Mouse (Mus musculus): ENCODE results near the gene Zbtb39. TPM values are rescaled to one million over a fixed set of nuclear protein-coding genes. Genes with fewer than 3 reads are reported as not detected.

Zbtb39 gene
- polyA plus RNA-seq, 1 experiment from 2014 or later = 6.2 TPM

GRCm38 (mm10) chr10:127739661-127740161 is 373 bp downstream of the Zbtb39 start:
- peak overlapping the region; percentile 84 for H3K27ac ChIP-seq (replicated peaks; ENCODE audit: low read depth, low read length)
- H3K9ac ChIP-seq (replicated peaks; ENCODE audit: low read length) = peak overlapping the region; percentile 98
- ATAC-seq (ENCODE audit: low FRiP score, low TSS enrichment) (peak; percentile 80), DNase-seq (peak; percentile 61)
- no peaks in the 10 kb centered on the region for H3K9me3 ChIP-seq (ENCODE audit: control insufficient read depth, low read length)
- peaks cover 12% of the 10 kb centered on the region for H3K4me1 ChIP-seq (ENCODE audit: control insufficient read depth, insufficient read depth, low read length)
- H3K36me3 ChIP-seq (ENCODE audit: control insufficient read depth, insufficient read depth, low read length) = peaks cover 33% of the 10 kb centered on the region
- H3K4me2 ChIP-seq (ENCODE audit: low read length) = peak overlapping the region; percentile 72
- WGBS = under 1% methylated on average over 39 of the region's 55 CpGs
- H3K4me3 ChIP-seq (replicated peaks; ENCODE audit: low read depth, low read length) = peak overlapping the region; percentile 92
- H3K27me3 ChIP-seq (ENCODE audit: control insufficient read depth, insufficient read depth, low read length) = no peaks in the 10 kb centered on the region

- no peaks in the 10 kb centered on the region for H3K27me3 ChIP-seq (ENCODE audit: control insufficient read depth, insufficient read depth, low read length)
- ATAC-seq (ENCODE audit: low FRiP score, low TSS enrichment) (no peak), DNase-seq (peak; percentile 51)
- H3K36me3 ChIP-seq (ENCODE audit: control insufficient read depth, insufficient read depth, low read length) = peaks cover 69% of the 10 kb centered on the region
- H3K4me1 ChIP-seq (ENCODE audit: control insufficient read depth, insufficient read depth, low read length) = peaks cover 12% of the 10 kb centered on the region
- no peak overlapping the region for H3K9ac ChIP-seq (replicated peaks; ENCODE audit: low read length)
- WGBS = 66% methylated on average over 5 of the region's 5 CpGs
- no peak overlapping the region for H3K27ac ChIP-seq (replicated peaks; ENCODE audit: low read depth, low read length)
- H3K4me2 ChIP-seq (ENCODE audit: low read length) = no peak overlapping the region
- no peak overlapping the region for H3K4me3 ChIP-seq (replicated peaks; ENCODE audit: low read depth, low read length)
- H3K9me3 ChIP-seq (ENCODE audit: control insufficient read depth, low read length) = no peaks in the 10 kb centered on the region
These were observed 5.3 kb downstream of the Zbtb39 start for GRCm38 (mm10) chr10:127744661-127745060.

GRCm38 (mm10) chr10:127745886-127746285 is 6.5 kb downstream of the Zbtb39 start:
- peaks cover 69% of the 10 kb centered on the region for H3K36me3 ChIP-seq (ENCODE audit: control insufficient read depth, insufficient read depth, low read length)
- no peak overlapping the region for H3K4me2 ChIP-seq (ENCODE audit: low read length)
- no peak overlapping the region for H3K27ac ChIP-seq (replicated peaks; ENCODE audit: low read depth, low read length)
- H3K9me3 ChIP-seq (ENCODE audit: control insufficient read depth, low read length) = no peaks in the 10 kb centered on the region
- H3K4me3 ChIP-seq (replicated peaks; ENCODE audit: low read depth, low read length) = no peak overlapping the region
- no peaks in the 10 kb centered on the region for H3K27me3 ChIP-seq (ENCODE audit: control insufficient read depth, insufficient read depth, low read length)
- DNase-seq = no peak
- WGBS = 87% methylated on average over 5 of the region's 5 CpGs
- no peak overlapping the region for H3K9ac ChIP-seq (replicated peaks; ENCODE audit: low read length)
- H3K4me1 ChIP-seq (ENCODE audit: control insufficient read depth, insufficient read depth, low read length) = peaks cover 2% of the 10 kb centered on the region
- ATAC-seq (ENCODE audit: low FRiP score, low TSS enrichment) = no peak

- H3K27me3 ChIP-seq (ENCODE audit: control insufficient read depth, insufficient read depth, low read length) = no peaks in the 10 kb centered on the region
- peaks cover 61% of the 10 kb centered on the region for H3K36me3 ChIP-seq (ENCODE audit: control insufficient read depth, insufficient read depth, low read length)
- no peaks in the 10 kb centered on the region for H3K9me3 ChIP-seq (ENCODE audit: control insufficient read depth, low read length)
- H3K27ac ChIP-seq (replicated peaks; ENCODE audit: low read depth, low read length) = no peak overlapping the region
- ATAC-seq (ENCODE audit: low FRiP score, low TSS enrichment) (no peak), DNase-seq (no peak)
- WGBS = 97% methylated on average over 8 of the region's 8 CpGs
- no peak overlapping the region for H3K4me3 ChIP-seq (replicated peaks; ENCODE audit: low read depth, low read length)
- H3K4me2 ChIP-seq (ENCODE audit: low read length) = no peak overlapping the region
- H3K4me1 ChIP-seq (ENCODE audit: control insufficient read depth, insufficient read depth, low read length) = no peaks in the 10 kb centered on the region
- H3K9ac ChIP-seq (replicated peaks; ENCODE audit: low read length) = no peak overlapping the region
These were observed 7.9 kb downstream of the Zbtb39 start for GRCm38 (mm10) chr10:127747254-127747653.

GRCm38 (mm10) chr10:127748847-127749612 is 9.7 kb downstream of the Zbtb39 start:
- H3K9me3 ChIP-seq (ENCODE audit: control insufficient read depth, low read length) = no peaks in the 10 kb centered on the region
- DNase-seq (no peak), ATAC-seq (ENCODE audit: low FRiP score, low TSS enrichment) (no peak)
- H3K9ac ChIP-seq (replicated peaks; ENCODE audit: low read length) = no peak overlapping the region
- WGBS = 10% methylated on average over 8 of the region's 8 CpGs
- no peaks in the 10 kb centered on the region for H3K4me1 ChIP-seq (ENCODE audit: control insufficient read depth, insufficient read depth, low read length)
- H3K4me3 ChIP-seq (replicated peaks; ENCODE audit: low read depth, low read length) = no peak overlapping the region
- H3K27me3 ChIP-seq (ENCODE audit: control insufficient read depth, insufficient read depth, low read length) = no peaks in the 10 kb centered on the region
- H3K27ac ChIP-seq (replicated peaks; ENCODE audit: low read depth, low read length) = no peak overlapping the region
- peaks cover 43% of the 10 kb centered on the region for H3K36me3 ChIP-seq (ENCODE audit: control insufficient read depth, insufficient read depth, low read length)
- H3K4me2 ChIP-seq (ENCODE audit: low read length) = no peak overlapping the region

- Histone ChIP-seq H3K9me3 (ENCODE audit: control insufficient read depth, low read length) (no peaks in the 10 kb centered on the region), H3K36me3 (ENCODE audit: control insufficient read depth, insufficient read depth, low read length) (peaks cover 31% of the 10 kb centered on the region), H3K27ac (replicated peaks; ENCODE audit: low read depth, low read length) (no peak overlapping the region), H3K4me1 (ENCODE audit: control insufficient read depth, insufficient read depth, low read length) (no peaks in the 10 kb centered on the region), H3K27me3 (ENCODE audit: control insufficient read depth, insufficient read depth, low read length) (no peaks in the 10 kb centered on the region), H3K4me2 (ENCODE audit: low read length) (peak overlapping the region; percentile 39), H3K9ac (replicated peaks; ENCODE audit: low read length) (no peak overlapping the region), H3K4me3 (replicated peaks; ENCODE audit: low read depth, low read length) (peak overlapping the region; percentile 11; the same call in 1 of the 2 replicates)
- no peak for DNase-seq
- WGBS = 49% methylated on average over 24 of the region's 24 CpGs
- ATAC-seq (ENCODE audit: low FRiP score, low TSS enrichment) = no peak
These were observed 10.9 kb downstream of the Zbtb39 start for GRCm38 (mm10) chr10:127750136-127750777.

- Histone ChIP-seq H3K27me3 (ENCODE audit: control insufficient read depth, insufficient read depth, low read length) (no peaks in the 10 kb centered on the region), H3K9ac (replicated peaks; ENCODE audit: low read length) (no peak within 1 kb of the TSS), H3K4me3 (replicated peaks; ENCODE audit: low read depth, low read length) (no peak within 1 kb of the TSS; the same call in 1 of the 2 replicates), H3K27ac (replicated peaks; ENCODE audit: low read depth, low read length) (no peak within 1 kb of the TSS), H3K4me1 (ENCODE audit: control insufficient read depth, insufficient read depth, low read length) (no peaks in the 10 kb centered on the region), H3K4me2 (ENCODE audit: low read length) (peak within 1 kb of the TSS; percentile 39), H3K36me3 (ENCODE audit: control insufficient read depth, insufficient read depth, low read length) (peaks cover 20% of the 10 kb centered on the region), H3K9me3 (ENCODE audit: control insufficient read depth, low read length) (no peaks in the 10 kb centered on the region)
- ATAC-seq (ENCODE audit: low FRiP score, low TSS enrichment) (no peak), DNase-seq (no peak)
- WGBS = 64% methylated on average over 8 of the region's 8 CpGs
These were observed 12.2 kb downstream of the Zbtb39 start, which contains the start of gene Gpr182 for GRCm38 (mm10) chr10:127751548-127751947. Gene Gpr182, minus strand, starts transcription at chr10:127751732.

GRCm38 (mm10) chr10:127754566-127755166 is 15.3 kb downstream of the Zbtb39 start:
- no peak for ATAC-seq (ENCODE audit: low FRiP score, low TSS enrichment)
- no peaks in the 10 kb centered on the region for H3K27me3 ChIP-seq (ENCODE audit: control insufficient read depth, insufficient read depth, low read length)
- no peak overlapping the region for H3K27ac ChIP-seq (replicated peaks; ENCODE audit: low read depth, low read length)
- H3K4me3 ChIP-seq (replicated peaks; ENCODE audit: low read depth, low read length) = no peak overlapping the region
- no peak overlapping the region for H3K4me2 ChIP-seq (ENCODE audit: low read length)
- H3K9me3 ChIP-seq (ENCODE audit: control insufficient read depth, low read length) = no peaks in the 10 kb centered on the region
- DNase-seq = no peak
- H3K4me1 ChIP-seq (ENCODE audit: control insufficient read depth, insufficient read depth, low read length) = no peaks in the 10 kb centered on the region
- WGBS = 85% methylated on average over 6 of the region's 6 CpGs
- no peak overlapping the region for H3K9ac ChIP-seq (replicated peaks; ENCODE audit: low read length)
- no peaks in the 10 kb centered on the region for H3K36me3 ChIP-seq (ENCODE audit: control insufficient read depth, insufficient read depth, low read length)
